Mouse (Mus musculus): Measurements from ENCODE around the gene Huwe1.

Huwe1 gene

GRCm38 (mm10) chrX:151950231-151950630, 149.6 kb downstream of the Huwe1 start:
- no peak for DNase-seq (ENCODE audit: low read depth in 1 of 2, low spot score in 2 of 2)

GRCm38 (mm10) chrX:151951181-151951580, 150.6 kb downstream of the Huwe1 start:
- no peak for DNase-seq (ENCODE audit: low read depth in 1 of 2, low spot score in 2 of 2)

All from monocyte, adult 2 months (primary cell).